Mouse (Mus musculus): ENCODE results near the gene Dirc2. TPM values are rescaled to one million over a fixed set of nuclear protein-coding genes. Genes with fewer than 3 reads are reported as not detected.

The Dirc2 gene
- polyA plus RNA-seq, 1 experiment from 2014 or later: 18.1 TPM

DNA sequence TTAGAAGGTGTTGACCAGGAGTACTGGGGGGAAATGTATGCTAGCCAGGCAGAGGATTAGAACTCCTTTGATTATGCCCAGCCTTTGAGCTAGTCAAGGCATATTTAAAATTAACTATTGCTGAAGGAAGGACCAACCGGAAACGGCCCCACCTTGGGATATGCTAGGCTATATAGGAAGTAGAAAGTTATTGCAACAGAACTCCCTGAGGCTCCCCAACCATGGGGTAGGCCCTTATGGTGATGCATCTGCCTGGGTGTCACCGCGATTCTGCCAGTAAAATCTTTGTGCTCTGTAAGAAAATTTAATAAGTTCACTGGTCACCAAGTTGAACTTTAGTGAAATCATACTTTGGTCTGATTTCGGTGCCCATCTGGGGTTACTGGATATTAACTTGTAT lies 15.2 kb downstream of the Dirc2 start:
- Histone ChIP-seq H3K4me1 (peaks cover 7% of the 10 kb centered on the region), H3K4me3 (replicated peaks) (no peak overlapping the region), H3K9me3 (replicated peaks) (no peaks in the 10 kb centered on the region), H3K9ac (no peak overlapping the region), H3K4me2 (replicated peaks) (no peak overlapping the region), H3K27me3 (no peaks in the 10 kb centered on the region), H3K27ac (replicated peaks) (no peak overlapping the region), H3K36me3 (no peaks in the 10 kb centered on the region)
- WGBS: 84% methylated on average over 5 of the region's 5 CpGs
- no peak for ATAC-seq (ENCODE audit: insufficient number of reproducible peaks, low FRiP score, low TSS enrichment, low read depth)

DNA sequence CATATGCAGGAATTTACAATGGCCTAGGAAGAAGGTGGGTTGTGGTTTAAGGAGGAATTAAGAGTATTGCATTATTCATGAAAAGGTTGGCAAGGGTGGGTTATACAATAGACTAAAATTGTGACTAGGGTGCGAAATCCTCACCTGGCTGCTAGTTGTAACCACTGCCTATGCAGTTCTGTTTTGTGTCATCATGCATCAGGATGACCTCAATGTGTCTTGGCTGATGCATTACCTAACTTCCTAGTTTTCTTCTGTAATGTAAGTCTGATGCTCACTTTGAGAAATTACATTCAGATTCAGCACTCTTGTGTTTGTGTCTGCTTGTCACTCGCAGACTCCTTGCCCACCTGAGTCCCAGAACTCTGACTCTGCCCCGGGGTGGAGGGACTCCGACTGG lies 17.3 kb downstream of the Dirc2 start:
- H3K4me2 ChIP-seq (replicated peaks): no peak overlapping the region
- no peak for ATAC-seq (ENCODE audit: insufficient number of reproducible peaks, low FRiP score, low TSS enrichment, low read depth)
- no peak overlapping the region for H3K4me3 ChIP-seq (replicated peaks)
- H3K9ac ChIP-seq: no peak overlapping the region
- no peaks in the 10 kb centered on the region for H3K36me3 ChIP-seq
- WGBS: 85% methylated on average over 4 of the region's 4 CpGs
- peaks cover 14% of the 10 kb centered on the region for H3K4me1 ChIP-seq
- no peaks in the 10 kb centered on the region for H3K9me3 ChIP-seq (replicated peaks)
- no peak overlapping the region for H3K27ac ChIP-seq (replicated peaks)
- no peaks in the 10 kb centered on the region for H3K27me3 ChIP-seq

- H3K36me3 ChIP-seq: no peaks in the 10 kb centered on the region
- no peak overlapping the region for H3K4me3 ChIP-seq (replicated peaks)
- no peak overlapping the region for H3K4me2 ChIP-seq (replicated peaks)
- 63% methylated on average over 7 of the region's 7 CpGs for WGBS
- H3K9ac ChIP-seq: no peak overlapping the region
- no peak overlapping the region for H3K27ac ChIP-seq (replicated peaks)
- H3K4me1 ChIP-seq: peaks cover 7% of the 10 kb centered on the region; the same call in 1 of the 2 replicates
- ATAC-seq (ENCODE audit: insufficient number of reproducible peaks, low FRiP score, low TSS enrichment, low read depth): no peak
- no peaks in the 10 kb centered on the region for H3K27me3 ChIP-seq
- H3K9me3 ChIP-seq (replicated peaks): no peaks in the 10 kb centered on the region
Measured at GRCm38 (mm10) chr16:35749385-35749784, 19.8 kb downstream of the Dirc2 start.

DNA sequence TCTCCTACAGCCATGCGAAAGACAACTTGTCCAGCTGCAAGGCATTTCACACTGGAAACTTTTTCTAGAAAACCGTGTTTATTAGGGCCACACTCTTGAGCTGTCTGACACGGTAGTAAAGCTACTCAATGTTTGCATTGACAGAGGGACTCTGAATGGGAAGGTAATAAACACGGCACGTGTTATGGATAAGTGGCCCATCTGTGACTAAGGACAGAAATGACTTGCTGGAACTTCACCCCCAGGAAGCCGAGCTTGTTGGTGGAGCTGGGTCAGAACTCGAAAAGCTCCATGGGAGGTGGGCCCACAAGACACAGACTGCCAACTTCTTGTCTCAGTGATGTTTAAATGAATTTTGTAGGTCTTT lies 20.9 kb downstream of the Dirc2 start:
- Histone ChIP-seq H3K9me3 (replicated peaks) (no peaks in the 10 kb centered on the region), H3K9ac (no peak overlapping the region), H3K27me3 (no peaks in the 10 kb centered on the region), H3K27ac (replicated peaks) (no peak overlapping the region), H3K4me1 (peaks cover 7% of the 10 kb centered on the region; the same call in 1 of the 2 replicates), H3K4me2 (replicated peaks) (no peak overlapping the region), H3K36me3 (no peaks in the 10 kb centered on the region), H3K4me3 (replicated peaks) (no peak overlapping the region)
- WGBS: 75% methylated on average over 7 of the region's 7 CpGs
- no peak for ATAC-seq (ENCODE audit: insufficient number of reproducible peaks, low FRiP score, low TSS enrichment, low read depth)

- H3K4me3 ChIP-seq (replicated peaks): no peak overlapping the region
- no peak overlapping the region for H3K9ac ChIP-seq
- WGBS: 63% methylated on average over 9 of the region's 9 CpGs
- ATAC-seq (ENCODE audit: insufficient number of reproducible peaks, low FRiP score, low TSS enrichment, low read depth): no peak
- H3K27ac ChIP-seq (replicated peaks): no peak overlapping the region
- H3K27me3 ChIP-seq: no peaks in the 10 kb centered on the region
- peaks cover 7% of the 10 kb centered on the region; the same call in 1 of the 2 replicates for H3K4me1 ChIP-seq
- H3K36me3 ChIP-seq: no peaks in the 10 kb centered on the region
- H3K9me3 ChIP-seq (replicated peaks): no peaks in the 10 kb centered on the region
- H3K4me2 ChIP-seq (replicated peaks): no peak overlapping the region
Measured at GRCm38 (mm10) chr16:35747417-35748236, 21.5 kb downstream of the Dirc2 start.

GRCm38 (mm10) chr16:35742251-35742937 lies 26.8 kb downstream of the Dirc2 start:
- WGBS: 53% methylated on average over 12 of the region's 12 CpGs
- no peak for ATAC-seq (ENCODE audit: insufficient number of reproducible peaks, low FRiP score, low TSS enrichment, low read depth)
- Histone ChIP-seq H3K9ac (no peak overlapping the region), H3K4me1 (peaks cover 10% of the 10 kb centered on the region; the same call in 1 of the 2 replicates), H3K4me2 (replicated peaks) (no peak overlapping the region), H3K4me3 (replicated peaks) (no peak overlapping the region), H3K36me3 (no peaks in the 10 kb centered on the region), H3K9me3 (replicated peaks) (no peaks in the 10 kb centered on the region), H3K27ac (replicated peaks) (no peak overlapping the region), H3K27me3 (no peaks in the 10 kb centered on the region)

- no peak for ATAC-seq (ENCODE audit: insufficient number of reproducible peaks, low FRiP score, low TSS enrichment, low read depth)
- H3K4me1 ChIP-seq: peaks cover 8% of the 10 kb centered on the region; the same call in 1 of the 2 replicates
- H3K27me3 ChIP-seq: no peaks in the 10 kb centered on the region
- H3K9me3 ChIP-seq (replicated peaks): no peaks in the 10 kb centered on the region
- WGBS: 94% methylated on average over 5 of the region's 5 CpGs
- no peaks in the 10 kb centered on the region for H3K36me3 ChIP-seq
- H3K4me3 ChIP-seq (replicated peaks): no peak overlapping the region
- no peak overlapping the region for H3K27ac ChIP-seq (replicated peaks)
- H3K4me2 ChIP-seq (replicated peaks): no peak overlapping the region
- no peak overlapping the region for H3K9ac ChIP-seq
Measured at GRCm38 (mm10) chr16:35741621-35742020, 27.5 kb downstream of the Dirc2 start.

GRCm38 (mm10) chr16:35740943-35741342 lies 28.2 kb downstream of the Dirc2 start:
- Histone ChIP-seq H3K4me1 (peaks cover 8% of the 10 kb centered on the region; the same call in 1 of the 2 replicates), H3K9ac (no peak overlapping the region), H3K27ac (replicated peaks) (no peak overlapping the region), H3K4me3 (replicated peaks) (no peak overlapping the region), H3K4me2 (replicated peaks) (no peak overlapping the region), H3K27me3 (no peaks in the 10 kb centered on the region), H3K9me3 (replicated peaks) (no peaks in the 10 kb centered on the region), H3K36me3 (no peaks in the 10 kb centered on the region)
- no peak for ATAC-seq (ENCODE audit: insufficient number of reproducible peaks, low FRiP score, low TSS enrichment, low read depth)
- 54% methylated on average over 6 of the region's 6 CpGs for WGBS

DNA sequence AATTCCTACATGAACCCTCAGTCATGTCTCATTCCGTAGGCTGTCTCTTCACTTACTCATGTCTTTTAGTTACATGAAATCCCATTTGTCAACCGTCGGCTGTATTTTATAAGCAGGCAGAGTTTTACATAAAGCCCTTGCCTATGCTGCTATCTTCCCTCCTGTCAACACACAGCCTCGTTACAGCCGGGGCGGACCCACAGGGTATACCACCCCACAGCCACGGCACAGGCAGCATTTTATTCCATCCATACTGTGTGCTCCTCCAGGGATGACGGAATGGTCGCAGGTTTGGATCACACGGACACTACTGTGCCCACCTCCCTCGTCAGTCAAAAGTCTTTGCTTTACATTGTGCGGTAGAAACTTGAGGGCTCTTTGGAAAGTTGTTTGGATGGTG lies 28.8 kb downstream of the Dirc2 start:
- WGBS: 67% methylated on average over 12 of the region's 12 CpGs
- Histone ChIP-seq H3K4me3 (replicated peaks) (no peak overlapping the region), H3K9ac (no peak overlapping the region), H3K4me2 (replicated peaks) (no peak overlapping the region), H3K4me1 (peaks cover 8% of the 10 kb centered on the region; the same call in 1 of the 2 replicates), H3K27me3 (no peaks in the 10 kb centered on the region), H3K36me3 (no peaks in the 10 kb centered on the region), H3K9me3 (replicated peaks) (no peaks in the 10 kb centered on the region), H3K27ac (replicated peaks) (no peak overlapping the region)
- no peak for ATAC-seq (ENCODE audit: insufficient number of reproducible peaks, low FRiP score, low TSS enrichment, low read depth)

DNA sequence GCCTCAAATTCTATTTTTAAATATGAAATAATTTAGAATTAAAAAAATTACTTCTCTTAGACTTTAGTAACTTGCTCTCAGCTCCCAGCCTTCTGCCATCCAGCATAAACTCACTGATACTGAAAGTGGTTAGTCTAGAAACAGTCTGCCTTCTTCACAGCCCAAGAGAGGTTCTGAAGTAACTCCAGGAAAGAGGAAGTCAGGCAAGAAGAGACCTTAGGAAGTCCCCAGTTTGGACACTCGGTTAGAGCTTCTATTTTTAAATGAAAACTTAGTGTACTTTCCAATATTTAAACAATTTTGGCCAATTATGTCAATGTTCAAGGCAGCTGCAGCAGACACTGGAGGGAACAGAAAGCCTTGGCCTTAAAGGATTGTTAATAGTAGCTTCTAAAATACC lies 29.6 kb downstream of the Dirc2 start:
- no peak overlapping the region for H3K9ac ChIP-seq

GRCm38 (mm10) chr16:35738096-35738767 lies 30.9 kb downstream of the Dirc2 start:
- H3K9ac ChIP-seq: no peak overlapping the region
- H3K27ac ChIP-seq (replicated peaks): no peak overlapping the region
- 69% methylated on average over 7 of the region's 7 CpGs for WGBS
- peaks cover 8% of the 10 kb centered on the region; the same call in 1 of the 2 replicates for H3K4me1 ChIP-seq
- no peaks in the 10 kb centered on the region for H3K27me3 ChIP-seq
- H3K4me2 ChIP-seq (replicated peaks): no peak overlapping the region
- no peaks in the 10 kb centered on the region for H3K36me3 ChIP-seq
- no peak overlapping the region for H3K4me3 ChIP-seq (replicated peaks)
- H3K9me3 ChIP-seq (replicated peaks): no peaks in the 10 kb centered on the region
- ATAC-seq (ENCODE audit: insufficient number of reproducible peaks, low FRiP score, low TSS enrichment, low read depth): no peak

More for the DNA sequence above, 29.6 kb downstream of the Dirc2 start:
- no peak for ATAC-seq (ENCODE audit: insufficient number of reproducible peaks, low FRiP score, low TSS enrichment, low read depth)
- H3K9me3 ChIP-seq (replicated peaks): no peaks in the 10 kb centered on the region
- H3K4me3 ChIP-seq (replicated peaks): no peak overlapping the region
- H3K4me2 ChIP-seq (replicated peaks): no peak overlapping the region
- H3K27ac ChIP-seq (replicated peaks): no peak overlapping the region
- H3K27me3 ChIP-seq: no peaks in the 10 kb centered on the region
- H3K36me3 ChIP-seq: no peaks in the 10 kb centered on the region
- H3K4me1 ChIP-seq: peaks cover 8% of the 10 kb centered on the region; the same call in 1 of the 2 replicates
- WGBS: 48% methylated on average over 1 of the region's 1 CpGs
